Mouse (Mus musculus) heart, adult 18-20 months (tissue): ENCODE measurements around the gene 2810004N23Rik. TPM values are rescaled to one million over a fixed set of nuclear protein-coding genes. Genes with fewer than 3 reads are reported as not detected.

Source experiments
- DNase-seq, 2 experiments: peaks; one replicate each; pipeline ENCODE4 v3.0.0; 2021 to 2022; ENCODE audit warnings: mixed read lengths in 1 of 2
- long read RNA-seq, 2 experiments: library from polyadenylated mRNA; stranded (forward); transcript quantifications; one replicate each; pipeline ENCODE4 v2.0.0; 2021
- total RNA-seq, 2 experiments: library from RNA; stranded (reverse); gene quantifications; 2 replicates each; pipeline ENCODE4 v1.2.3; 2021

2810004N23Rik gene
- 10 to 100 TPM; 44.3 to 48.5 TPM for total RNA-seq
- long read RNA-seq, experiment 1, transcript 2810004N23Rik-201 (7 exons, 2,340 nt), result major isoform, 69 of 82 reads
- long read RNA-seq, experiment 1, partial matches to known transcripts, result 4 of 82 reads
- long read RNA-seq, experiment 1, other reads (novel, unspliced or antisense), result 8 of 82 reads
- long read RNA-seq, experiment 2, transcript 2810004N23Rik-201 (7 exons, 2,340 nt), result major isoform, 32 of 42 reads
- long read RNA-seq, experiment 2, partial matches to known transcripts, result 0 of 42 reads
- long read RNA-seq, experiment 2, other reads (novel, unspliced or antisense), result 10 of 42 reads

- DNase-seq, result peak; percentile 95 to 97
Observed at GRCm38 (mm10) chr8:124862321-124863162, at the start of gene 2810004N23Rik, which contains the start of gene Gnpat. TSS of gene 2810004N23Rik (minus strand) at chr8:124863120. TSS of gene Gnpat (plus strand) at chr8:124863033.

GRCm38 (mm10) chr8:124911938-124912872, 49.3 kb upstream of the 2810004N23Rik start:
- peak; percentile 38 to 40 for DNase-seq

GRCm38 (mm10) chr8:124910349-124910748, 47.4 kb upstream of the 2810004N23Rik start:
- peak; percentile 58 to 60 for DNase-seq

- peak; percentile 78 to 82 for DNase-seq
Observed at GRCm38 (mm10) chr8:124909936-124910335, 47.0 kb upstream of the 2810004N23Rik start.

- no peak for DNase-seq
Observed at GRCm38 (mm10) chr8:124905482-124905881, 42.6 kb upstream of the 2810004N23Rik start.

- no peak for DNase-seq
Observed at GRCm38 (mm10) chr8:124903198-124903597, 40.3 kb upstream of the 2810004N23Rik start.

- no peak for DNase-seq
Observed at GRCm38 (mm10) chr8:124898251-124898905, 35.5 kb upstream of the 2810004N23Rik start.

- peak; percentile 97 to 99 for DNase-seq
Observed at GRCm38 (mm10) chr8:124897386-124898250, 34.7 kb upstream of the 2810004N23Rik start, which contains the start of the genes Exoc8 and Sprtn. TSS of gene Exoc8 (minus strand) at chr8:124897705. TSS of gene Sprtn (plus strand) at chr8:124897886.

- peak; percentile 84 to 88 for DNase-seq
Observed at GRCm38 (mm10) chr8:124896632-124897385, 33.9 kb upstream of the 2810004N23Rik start.

GRCm38 (mm10) chr8:124896010-124896631, 33.2 kb upstream of the 2810004N23Rik start:
- no peak for DNase-seq

GRCm38 (mm10) chr8:124892596-124892995, 29.7 kb upstream of the 2810004N23Rik start:
- DNase-seq, result no peak

- no peak for DNase-seq
Observed at GRCm38 (mm10) chr8:124888385-124888784, 25.5 kb upstream of the 2810004N23Rik start.

- no peak for DNase-seq
Observed at GRCm38 (mm10) chr8:124878946-124879526, 16.1 kb upstream of the 2810004N23Rik start.

- no peak for DNase-seq
Observed at GRCm38 (mm10) chr8:124878141-124878540, 15.2 kb upstream of the 2810004N23Rik start.

- peak; percentile 32 to 34 for DNase-seq
Observed at GRCm38 (mm10) chr8:124872690-124873089, 9.8 kb upstream of the 2810004N23Rik start.

- no peak for DNase-seq
Observed at GRCm38 (mm10) chr8:124872081-124872480, 9.2 kb upstream of the 2810004N23Rik start.

- no peak for DNase-seq
Observed at GRCm38 (mm10) chr8:124871474-124871873, 8.6 kb upstream of the 2810004N23Rik start.

- peak; percentile 38 to 39 for DNase-seq
Observed at GRCm38 (mm10) chr8:124869708-124870107, 6.8 kb upstream of the 2810004N23Rik start.
